Mouse (Mus musculus): ENCODE results near the gene Agmo. TPM values are rescaled to one million over a fixed set of nuclear protein-coding genes. Genes with fewer than 3 reads are reported as not detected.
A peak's percentile ranks its signal among the peaks of the same experiment; 100 is the strongest.

Gene Agmo
- polyA plus RNA-seq, 1 experiment from 2014 or later = 0.67 TPM

DNA sequence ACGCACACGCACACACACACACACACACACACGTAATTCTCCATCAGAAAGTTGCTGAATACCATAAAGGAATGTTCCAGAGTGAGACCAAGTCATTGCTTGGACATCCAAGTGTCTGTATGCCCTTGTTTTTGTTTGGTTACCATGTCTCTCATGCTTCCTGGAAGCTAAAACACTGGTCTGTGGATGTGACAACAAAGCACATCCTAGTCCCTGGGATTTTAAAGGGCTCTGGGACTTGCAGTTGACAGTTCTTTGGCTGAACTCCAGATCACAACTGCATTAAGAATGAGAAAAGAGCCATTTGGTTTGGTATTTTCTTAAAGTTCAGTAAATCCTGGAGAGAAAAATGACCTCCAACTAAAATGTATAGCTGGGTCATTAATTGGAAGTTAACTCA lies 22.2 kb downstream of the Agmo start:
- no peak overlapping the region for H3K27ac ChIP-seq (replicated peaks; ENCODE audit: low read depth, low read length)
- no peaks in the 10 kb centered on the region for H3K36me3 ChIP-seq (replicated peaks; ENCODE audit: control insufficient read depth, insufficient read depth, low read depth, low read length)
- WGBS = 92% methylated on average over 3 of the region's 3 CpGs
- no peaks in the 10 kb centered on the region for H3K9me3 ChIP-seq (replicated peaks; ENCODE audit: control insufficient read depth, low read length)
- no peaks in the 10 kb centered on the region for H3K4me1 ChIP-seq (ENCODE audit: control insufficient read depth, insufficient read depth, low read length)
- DNase-seq (ENCODE audit: low spot score) (no peak), ATAC-seq (replicated peaks; ENCODE audit: insufficient number of reproducible peaks, low FRiP score, low TSS enrichment, low read depth) (no peak)
- H3K4me3 ChIP-seq (ENCODE audit: low read depth, low read length) = no peak overlapping the region
- H3K4me2 ChIP-seq (ENCODE audit: low read depth, low read length) = no peak overlapping the region
- H3K9ac ChIP-seq (replicated peaks; ENCODE audit: low read length) = no peak overlapping the region
- H3K27me3 ChIP-seq (ENCODE audit: control insufficient read depth, insufficient read depth, low read length) = no peaks in the 10 kb centered on the region

DNA sequence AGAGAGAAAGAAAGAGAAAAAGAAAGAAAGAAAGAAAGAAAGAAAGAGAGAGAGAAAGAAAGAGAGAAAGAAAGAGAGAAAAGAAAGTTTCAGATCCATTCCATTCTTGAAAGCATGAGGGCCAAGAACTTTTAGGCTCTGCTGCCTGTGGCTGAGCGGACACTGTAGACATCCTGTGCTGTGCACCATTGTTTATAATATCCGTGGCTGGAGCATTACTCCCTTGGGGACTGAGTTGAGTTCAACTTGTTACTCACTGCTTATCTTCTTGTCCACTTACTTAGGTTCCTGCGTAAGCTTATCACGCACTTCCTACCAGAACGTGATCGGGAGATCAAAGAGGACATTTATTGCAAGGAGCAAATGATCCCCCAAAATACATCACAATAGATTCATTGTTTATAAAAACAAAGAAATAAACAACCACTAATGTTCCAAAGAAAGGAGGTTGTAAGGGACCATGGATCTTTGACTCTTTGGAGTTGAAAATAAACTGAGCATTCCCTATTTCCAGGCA lies 27.3 kb downstream of the Agmo start:
- no peaks in the 10 kb centered on the region for H3K27me3 ChIP-seq (ENCODE audit: control insufficient read depth, insufficient read depth, low read length)
- 57% methylated on average over 6 of the region's 6 CpGs for WGBS
- H3K9me3 ChIP-seq (replicated peaks; ENCODE audit: control insufficient read depth, low read length) = no peaks in the 10 kb centered on the region
- DNase-seq (ENCODE audit: low spot score) (peak; percentile 19), ATAC-seq (replicated peaks; ENCODE audit: insufficient number of reproducible peaks, low FRiP score, low TSS enrichment, low read depth) (no peak)
- no peak overlapping the region for H3K4me3 ChIP-seq (ENCODE audit: low read depth, low read length)
- no peak overlapping the region for H3K27ac ChIP-seq (replicated peaks; ENCODE audit: low read depth, low read length)
- H3K36me3 ChIP-seq (replicated peaks; ENCODE audit: control insufficient read depth, insufficient read depth, low read depth, low read length) = no peaks in the 10 kb centered on the region
- H3K9ac ChIP-seq (replicated peaks; ENCODE audit: low read length) = no peak overlapping the region
- no peaks in the 10 kb centered on the region for H3K4me1 ChIP-seq (ENCODE audit: control insufficient read depth, insufficient read depth, low read length)
- H3K4me2 ChIP-seq (ENCODE audit: low read depth, low read length) = no peak overlapping the region

DNA sequence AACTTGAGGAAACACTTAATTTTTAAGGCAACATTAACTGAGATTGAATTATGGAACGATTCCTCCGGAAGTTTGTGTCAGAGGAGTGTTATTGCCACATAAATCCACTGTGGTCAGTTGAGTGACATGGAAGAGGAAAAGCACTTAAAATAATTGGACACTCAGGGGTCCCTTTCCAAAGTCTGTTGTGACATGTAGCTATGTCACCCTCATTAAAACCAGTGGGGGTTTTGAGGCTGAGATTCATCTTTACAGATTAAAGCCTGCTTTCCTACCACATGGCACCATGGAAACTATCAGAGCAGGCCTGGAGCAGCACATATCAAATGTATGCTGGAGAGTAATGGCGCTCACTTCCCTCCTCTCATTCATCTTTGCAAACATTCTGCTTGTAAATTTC lies 31.2 kb downstream of the Agmo start:
- Histone ChIP-seq H3K27me3 (ENCODE audit: control insufficient read depth, insufficient read depth, low read length) (no peaks in the 10 kb centered on the region), H3K27ac (replicated peaks; ENCODE audit: low read depth, low read length) (no peak overlapping the region), H3K4me3 (ENCODE audit: low read depth, low read length) (no peak overlapping the region), H3K4me1 (ENCODE audit: control insufficient read depth, insufficient read depth, low read length) (no peaks in the 10 kb centered on the region), H3K9ac (replicated peaks; ENCODE audit: low read length) (no peak overlapping the region), H3K4me2 (ENCODE audit: low read depth, low read length) (no peak overlapping the region), H3K36me3 (replicated peaks; ENCODE audit: control insufficient read depth, insufficient read depth, low read depth, low read length) (no peaks in the 10 kb centered on the region), H3K9me3 (replicated peaks; ENCODE audit: control insufficient read depth, low read length) (no peaks in the 10 kb centered on the region)
- DNase-seq (ENCODE audit: low spot score) (no peak), ATAC-seq (replicated peaks; ENCODE audit: insufficient number of reproducible peaks, low FRiP score, low TSS enrichment, low read depth) (no peak)
- WGBS = 76% methylated on average over 3 of the region's 3 CpGs

DNA sequence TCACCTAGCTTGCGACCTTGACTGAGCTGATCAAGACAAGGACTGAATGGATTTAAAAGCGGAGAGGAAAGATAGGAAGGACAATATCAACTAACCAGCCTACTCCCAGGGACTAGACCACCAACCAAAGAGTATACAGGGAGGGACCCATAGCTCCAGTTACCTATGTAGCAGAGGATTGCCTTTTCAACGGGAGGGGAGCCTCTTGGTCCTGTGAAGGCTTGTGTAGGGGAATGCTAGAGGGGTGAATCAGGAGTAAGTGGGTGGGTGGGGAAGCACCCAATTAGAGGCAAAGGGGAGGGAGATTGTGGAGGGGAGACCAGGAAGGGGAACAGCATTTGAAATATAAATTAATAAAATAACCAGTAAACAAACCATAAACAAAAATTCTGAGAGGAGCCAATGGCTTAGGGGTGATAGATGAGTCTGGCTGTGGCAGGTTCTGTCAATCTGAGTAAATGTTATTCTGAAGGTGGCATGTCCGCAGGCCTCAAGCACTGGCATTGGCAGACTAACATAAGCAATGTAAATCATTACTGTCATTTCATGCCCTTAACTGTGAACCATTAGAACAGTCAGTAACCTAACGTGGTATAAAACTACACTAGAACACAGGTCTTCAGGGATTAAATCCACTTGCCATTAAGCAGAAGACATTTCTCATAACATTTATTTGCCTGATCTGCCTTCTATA lies 32.7 kb downstream of the Agmo start:
- Histone ChIP-seq H3K4me1 (ENCODE audit: control insufficient read depth, insufficient read depth, low read length) (no peaks in the 10 kb centered on the region), H3K27me3 (ENCODE audit: control insufficient read depth, insufficient read depth, low read length) (no peaks in the 10 kb centered on the region), H3K27ac (replicated peaks; ENCODE audit: low read depth, low read length) (no peak overlapping the region), H3K4me2 (ENCODE audit: low read depth, low read length) (no peak overlapping the region), H3K9me3 (replicated peaks; ENCODE audit: control insufficient read depth, low read length) (no peaks in the 10 kb centered on the region), H3K9ac (replicated peaks; ENCODE audit: low read length) (no peak overlapping the region), H3K4me3 (ENCODE audit: low read depth, low read length) (no peak overlapping the region), H3K36me3 (replicated peaks; ENCODE audit: control insufficient read depth, insufficient read depth, low read depth, low read length) (no peaks in the 10 kb centered on the region)
- no peak for ATAC-seq (replicated peaks; ENCODE audit: insufficient number of reproducible peaks, low FRiP score, low TSS enrichment, low read depth)
- WGBS = 80% methylated on average over 5 of the region's 5 CpGs
- no peak for DNase-seq (ENCODE audit: low spot score)

DNA sequence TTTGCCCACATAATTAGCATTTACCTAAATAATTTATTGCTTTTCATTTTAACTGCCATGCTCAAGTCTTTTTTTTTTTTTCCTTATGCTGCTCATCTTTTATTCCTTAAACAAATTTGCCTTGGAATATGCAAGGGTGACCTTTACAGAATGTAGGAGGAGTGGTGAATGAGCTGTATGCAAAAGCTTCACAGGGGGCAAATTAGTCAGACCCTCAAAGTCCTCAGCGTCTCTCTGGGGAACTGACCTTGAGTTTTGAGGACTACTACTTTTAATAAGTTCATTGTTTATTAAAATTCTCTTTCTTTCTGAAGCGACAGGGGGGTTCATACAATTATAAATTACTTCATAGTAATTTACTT lies 33.2 kb downstream of the Agmo start:
- ATAC-seq (replicated peaks; ENCODE audit: insufficient number of reproducible peaks, low FRiP score, low TSS enrichment, low read depth) (no peak), DNase-seq (ENCODE audit: low spot score) (no peak)
- Histone ChIP-seq H3K27ac (replicated peaks; ENCODE audit: low read depth, low read length) (no peak overlapping the region), H3K4me3 (ENCODE audit: low read depth, low read length) (no peak overlapping the region), H3K27me3 (ENCODE audit: control insufficient read depth, insufficient read depth, low read length) (no peaks in the 10 kb centered on the region), H3K9me3 (replicated peaks; ENCODE audit: control insufficient read depth, low read length) (no peaks in the 10 kb centered on the region), H3K9ac (replicated peaks; ENCODE audit: low read length) (no peak overlapping the region), H3K4me2 (ENCODE audit: low read depth, low read length) (no peak overlapping the region), H3K4me1 (ENCODE audit: control insufficient read depth, insufficient read depth, low read length) (no peaks in the 10 kb centered on the region), H3K36me3 (replicated peaks; ENCODE audit: control insufficient read depth, insufficient read depth, low read depth, low read length) (no peaks in the 10 kb centered on the region)
- 68% methylated on average over 2 of the region's 2 CpGs for WGBS

DNA sequence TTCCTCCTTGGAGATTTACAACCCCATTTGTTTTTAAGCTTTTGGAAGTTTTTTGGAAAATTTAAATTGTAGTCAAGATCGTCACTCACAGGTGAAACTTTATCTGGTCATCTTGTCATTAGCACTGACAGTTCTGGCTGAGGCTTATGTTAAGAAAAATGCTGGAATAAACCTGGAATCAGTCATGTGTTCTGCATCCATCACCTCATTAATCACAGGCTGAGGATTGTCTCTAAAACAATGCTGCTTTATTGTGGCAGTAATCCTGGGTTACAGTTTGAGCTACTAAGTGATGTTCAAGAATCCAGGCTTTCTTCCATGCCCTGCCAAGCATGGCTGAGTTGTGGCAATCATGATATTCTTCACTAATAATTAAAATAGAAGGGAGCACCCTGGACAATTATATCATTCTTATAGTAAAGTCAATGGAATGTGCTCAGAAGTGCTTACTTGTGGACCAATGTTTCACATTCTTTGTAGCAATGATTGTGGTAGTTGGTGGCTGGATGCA lies 65.6 kb downstream of the Agmo start:
- no peaks in the 10 kb centered on the region for H3K9me3 ChIP-seq (replicated peaks; ENCODE audit: control insufficient read depth, low read length)
- WGBS = 39% methylated on average over 1 of the region's 1 CpGs
- no peak overlapping the region for H3K27ac ChIP-seq (replicated peaks; ENCODE audit: low read depth, low read length)
- H3K4me3 ChIP-seq (ENCODE audit: low read depth, low read length) = no peak overlapping the region
- no peak for DNase-seq (ENCODE audit: low spot score)
- H3K4me2 ChIP-seq (ENCODE audit: low read depth, low read length) = no peak overlapping the region
- no peak overlapping the region for H3K9ac ChIP-seq (replicated peaks; ENCODE audit: low read length)
- no peaks in the 10 kb centered on the region for H3K27me3 ChIP-seq (ENCODE audit: control insufficient read depth, insufficient read depth, low read length)
- no peaks in the 10 kb centered on the region for H3K4me1 ChIP-seq (ENCODE audit: control insufficient read depth, insufficient read depth, low read length)
- no peak for ATAC-seq (replicated peaks; ENCODE audit: insufficient number of reproducible peaks, low FRiP score, low TSS enrichment, low read depth)
- H3K36me3 ChIP-seq (replicated peaks; ENCODE audit: control insufficient read depth, insufficient read depth, low read depth, low read length) = no peaks in the 10 kb centered on the region

DNA sequence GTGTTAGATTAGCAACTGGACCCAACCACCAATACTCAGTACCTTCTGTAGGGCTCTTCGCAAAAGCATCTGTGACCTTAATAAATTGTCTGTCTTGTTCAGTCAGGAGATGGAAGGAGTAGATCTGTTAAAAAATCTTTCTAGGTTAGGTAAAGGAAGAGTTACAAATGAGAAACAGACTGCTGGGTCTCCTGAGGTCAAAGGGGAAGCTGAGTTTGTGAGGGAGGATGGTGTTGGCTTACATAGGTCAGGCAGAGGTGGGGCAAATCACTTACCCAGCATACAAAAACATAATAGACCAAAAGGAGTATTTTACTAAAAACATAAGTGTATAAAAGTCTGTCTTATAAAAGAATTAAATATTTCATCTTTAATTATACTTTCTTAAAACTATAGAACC lies 69.3 kb downstream of the Agmo start:
- Histone ChIP-seq H3K27ac (replicated peaks; ENCODE audit: low read depth, low read length) (no peak overlapping the region), H3K4me1 (ENCODE audit: control insufficient read depth, insufficient read depth, low read length) (no peaks in the 10 kb centered on the region), H3K36me3 (replicated peaks; ENCODE audit: control insufficient read depth, insufficient read depth, low read depth, low read length) (no peaks in the 10 kb centered on the region), H3K4me2 (ENCODE audit: low read depth, low read length) (no peak overlapping the region), H3K9me3 (replicated peaks; ENCODE audit: control insufficient read depth, low read length) (no peaks in the 10 kb centered on the region), H3K4me3 (ENCODE audit: low read depth, low read length) (no peak overlapping the region), H3K27me3 (ENCODE audit: control insufficient read depth, insufficient read depth, low read length) (no peaks in the 10 kb centered on the region), H3K9ac (replicated peaks; ENCODE audit: low read length) (no peak overlapping the region)
- no peak for ATAC-seq (replicated peaks; ENCODE audit: insufficient number of reproducible peaks, low FRiP score, low TSS enrichment, low read depth)
- DNase-seq (ENCODE audit: low spot score) = peak; percentile 78
- WGBS = 18% methylated on average over 1 of the region's 1 CpGs

DNA sequence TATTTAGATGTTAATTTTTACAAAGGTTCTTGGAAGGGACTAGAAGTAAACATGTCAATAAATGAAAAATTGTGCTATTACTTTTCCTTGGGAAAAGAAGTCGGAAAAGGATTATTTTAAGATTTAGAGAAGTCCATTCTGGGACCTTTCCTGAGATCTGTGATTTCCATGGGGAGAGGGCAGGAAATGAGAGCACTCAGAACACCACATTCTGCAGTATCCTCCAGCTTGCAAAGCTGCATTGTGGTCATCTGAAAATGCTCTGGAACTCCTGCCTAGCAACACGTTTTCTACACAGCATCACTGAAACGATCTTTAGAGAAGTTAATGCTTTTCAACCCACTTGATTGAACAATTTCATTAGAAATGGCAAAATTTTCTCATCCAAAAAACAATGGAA lies 81.4 kb downstream of the Agmo start:
- Histone ChIP-seq H3K27me3 (ENCODE audit: control insufficient read depth, insufficient read depth, low read length) (no peaks in the 10 kb centered on the region), H3K4me3 (ENCODE audit: low read depth, low read length) (no peak overlapping the region), H3K4me1 (ENCODE audit: control insufficient read depth, insufficient read depth, low read length) (no peaks in the 10 kb centered on the region), H3K36me3 (replicated peaks; ENCODE audit: control insufficient read depth, insufficient read depth, low read depth, low read length) (no peaks in the 10 kb centered on the region), H3K9me3 (replicated peaks; ENCODE audit: control insufficient read depth, low read length) (no peaks in the 10 kb centered on the region), H3K27ac (replicated peaks; ENCODE audit: low read depth, low read length) (no peak overlapping the region), H3K9ac (replicated peaks; ENCODE audit: low read length) (no peak overlapping the region), H3K4me2 (ENCODE audit: low read depth, low read length) (no peak overlapping the region)
- 54% methylated on average over 3 of the region's 3 CpGs for WGBS
- DNase-seq (ENCODE audit: low spot score) (no peak), ATAC-seq (replicated peaks; ENCODE audit: insufficient number of reproducible peaks, low FRiP score, low TSS enrichment, low read depth) (no peak)

Measured in embryonic facial prominence, embryonic 11.5 days (tissue).